ENCODE assay signal across 31 mouse cellular contexts in genomic region chr7:73640194-73640593, GRCm38 (mm10).
DNase-seq lines count a peak whose midpoint lies in the region; ATAC-seq and TF ChIP-seq lines count a peak whose summit lies in the region.
"Had no signal": no experiment of that assay in that cellular context is flagged by ENCODE, and none has a peak within 500 bp of the region (broad histone marks: within the 10 kb centered on the region; RNA-seq: fewer than 3 reads in every experiment).

No protein-coding gene starts in this region.

- H3K27ac ChIP-seq in forebrain, embryonic 13.5 days: 0 out of 2 replicates have a peak overlapping the region, but pooled peaks have one; percentile 25
- no peak overlapping the region for H3K27ac ChIP-seq in forebrain, postnatal 0 days (ENCODE audit: low read depth, low read length)
- H3K27ac ChIP-seq in MEL (ENCODE audit: control insufficient read depth, low read depth, low read length): no peak overlapping the region
- H3K27ac ChIP-seq: embryonic facial prominence, embryonic 12.5 days; embryonic facial prominence, embryonic 15.5 days; gastrocnemius, adult 2 months; heart, embryonic 15.5 days; hindbrain, embryonic 10.5 days; hindbrain, embryonic 14.5 days; hindbrain, postnatal 0 days had no signal

- TF ChIP-seq CTCF in forebrain, postnatal 0 days (IDR thresholded peaks at IDR 0.05; ENCODE audit: low read depth): no peak
- TF ChIP-seq CTCF in MEL (IDR thresholded peaks at IDR 0.05 in 2 of 3, conservative IDR thresholded peaks at IDR 0.05 in 1 of 3; ENCODE audit: control insufficient read depth in 1 of 3, insufficient read depth in 1 of 3, low read depth in 2 of 3, low read length in 3 of 3, poor library complexity in 1 of 3, severe bottlenecking in 1 of 3): no peak

- peaks cover 75% of the 10 kb centered on the region for H3K4me1 ChIP-seq in forebrain, embryonic 13.5 days
- H3K4me1 ChIP-seq in forebrain, postnatal 0 days (ENCODE audit: insufficient read depth): peaks cover 23% of the 10 kb centered on the region
- peaks cover 0 to 29% of the 10 kb centered on the region in 2 experiments; a peak in 3 of 4 replicates for H3K4me1 ChIP-seq in MEL (ENCODE audit: control insufficient read depth in 1 of 2, insufficient read depth in 2 of 2, low read length in 2 of 2)
- H3K4me1 ChIP-seq: embryonic facial prominence, embryonic 15.5 days; heart, embryonic 12.5 days had no signal

- no peaks in the 10 kb centered on the region for H3K36me3 ChIP-seq in forebrain, embryonic 13.5 days (ENCODE audit: poor library complexity, severe bottlenecking)
- no peaks in the 10 kb centered on the region for H3K36me3 ChIP-seq in forebrain, postnatal 0 days (ENCODE audit: insufficient read depth)
- peaks cover 0 to 10% of the 10 kb centered on the region in 2 experiments; a peak in 2 of 4 replicates for H3K36me3 ChIP-seq in MEL (ENCODE audit: control insufficient read depth in 1 of 2, insufficient read depth in 2 of 2, low read length in 2 of 2)
- H3K36me3 ChIP-seq: embryonic facial prominence, embryonic 12.5 days; embryonic facial prominence, embryonic 15.5 days; G1E; heart, embryonic 12.5 days; heart, embryonic 15.5 days; hindbrain, embryonic 10.5 days had no signal

- H3K9me3 ChIP-seq in forebrain, embryonic 13.5 days (replicated peaks): no peaks in the 10 kb centered on the region
- H3K9me3 ChIP-seq in forebrain, postnatal 0 days (ENCODE audit: low read length): no peaks in the 10 kb centered on the region
- H3K9me3 ChIP-seq in MEL (replicated peaks; ENCODE audit: insufficient read depth, low read length): no peaks in the 10 kb centered on the region
- H3K9me3 ChIP-seq: embryonic facial prominence, embryonic 12.5 days; embryonic facial prominence, embryonic 15.5 days; G1E; heart, embryonic 12.5 days; heart, embryonic 15.5 days; hindbrain, embryonic 10.5 days had no signal

- no peak for TF ChIP-seq RAD21 in MEL (IDR thresholded peaks at IDR 0.05; ENCODE audit: low read depth, low read length)

- DNase-seq in forebrain, postnatal 0 days: no peak
- peak; percentile 33 for DNase-seq in MEL (ENCODE audit: low read depth, low spot score)
- no peak for DNase-seq in adrenal gland, postnatal 4 days (ENCODE audit: low spot score in 2 of 2)
- DNase-seq in urinary bladder, postnatal 25 days (ENCODE audit: low spot score): no peak
- DNase-seq: adrenal gland, adult 8-10 months; adrenal gland, postnatal 25 days; B cell, adult 2 months; cerebellum, adult 18-20 months; cerebellum, adult 9-10 months; cerebellum, postnatal 14 days; gastrocnemius, adult 2 months; gastrocnemius, postnatal 14 days; heart, adult 18-20 months; heart, postnatal 10 days; heart, postnatal 36 days had no signal

- TF ChIP-seq POLR2A in MEL (IDR thresholded peaks at IDR 0.05; ENCODE audit: control insufficient read depth in 1 of 2, insufficient read depth in 1 of 2, low read depth in 1 of 2, low read length in 2 of 2, poor library complexity in 1 of 2): no peak

- no peak overlapping the region for H3K4me2 ChIP-seq in forebrain, embryonic 13.5 days
- no peak overlapping the region for H3K4me2 ChIP-seq in forebrain, postnatal 0 days (ENCODE audit: low read depth)
- H3K4me2 ChIP-seq: embryonic facial prominence, embryonic 12.5 days; embryonic facial prominence, embryonic 15.5 days; heart, embryonic 12.5 days; heart, embryonic 15.5 days; hindbrain, embryonic 14.5 days had no signal

- ATAC-seq in forebrain, embryonic 13.5 days: no peak
- no peak for ATAC-seq in forebrain, postnatal 0 days
- 0 out of 2 replicates have a peak, but pooled peaks have one; percentile 45 for ATAC-seq in common myeloid progenitor, adult 5-6 weeks (replicated peaks; ENCODE audit: low read depth, poor library complexity, severe bottlenecking)
- ATAC-seq in megakaryocyte progenitor cell, adult 5-6 weeks (replicated peaks; ENCODE audit: poor library complexity): peak; percentile 46
- ATAC-seq: activated CD4-positive, CD25-positive, alpha-beta regulatory T cell, adult 4 months; forebrain, embryonic 16.5 days; hindbrain, postnatal 0 days; inflammation-experienced regulatory T-cells, adult 6 months; intestine, embryonic 16.5 days had no signal

- no peaks in the 10 kb centered on the region for H3K79me2 ChIP-seq in MEL (ENCODE audit: control insufficient read depth, insufficient read depth, low read length, poor library complexity)

- no peak for TF ChIP-seq EP300 in MEL (IDR thresholded peaks at IDR 0.05; ENCODE audit: low read depth in 1 of 2, low read length in 2 of 2)

- H3K4me3 ChIP-seq in forebrain, embryonic 13.5 days: no peak overlapping the region
- H3K4me3 ChIP-seq in forebrain, postnatal 0 days (ENCODE audit: low read depth, low read length): no peak overlapping the region
- no peak overlapping the region for H3K4me3 ChIP-seq in MEL (ENCODE audit: control insufficient read depth in 1 of 2, insufficient read depth in 1 of 2, low read depth in 2 of 2, low read length in 2 of 2)
- H3K4me3 ChIP-seq: embryonic facial prominence, embryonic 12.5 days; embryonic facial prominence, embryonic 15.5 days; gastrocnemius, adult 2 months; heart, embryonic 12.5 days; heart, embryonic 15.5 days; hindbrain, embryonic 10.5 days had no signal

- 42% methylated on average over 2 of the region's 2 CpGs for WGBS in forebrain, embryonic 13.5 days
- WGBS in forebrain, postnatal 0 days: 34% methylated on average over 2 of the region's 2 CpGs

- H3K27me3 ChIP-seq in forebrain, embryonic 13.5 days: no peaks in the 10 kb centered on the region
- H3K27me3 ChIP-seq in forebrain, postnatal 0 days (ENCODE audit: insufficient read depth, low read length): no peaks in the 10 kb centered on the region
- H3K27me3 ChIP-seq in MEL (ENCODE audit: control insufficient read depth in 1 of 2, insufficient read depth in 2 of 2, low read length in 2 of 2): no peaks in the 10 kb centered on the region
- H3K27me3 ChIP-seq: CH12.LX; embryonic facial prominence, embryonic 12.5 days; embryonic facial prominence, embryonic 15.5 days; heart, embryonic 12.5 days; heart, embryonic 15.5 days had no signal

- no peak overlapping the region for H3K9ac ChIP-seq in forebrain, embryonic 13.5 days
- no peak overlapping the region for H3K9ac ChIP-seq in forebrain, postnatal 0 days
- H3K9ac ChIP-seq in MEL (ENCODE audit: control insufficient read depth, low read depth, low read length, poor library complexity, severe bottlenecking): no peak overlapping the region
- H3K9ac ChIP-seq: embryonic facial prominence, embryonic 12.5 days; embryonic facial prominence, embryonic 15.5 days; heart, embryonic 12.5 days; heart, embryonic 15.5 days; hindbrain, embryonic 14.5 days had no signal

TF ChIP-seq in MEL, 35 proteins besides CTCF, POLR2A, EP300 and RAD21:
- TF ChIP-seq ZMIZ1 (IDR thresholded peaks at IDR 0.05; ENCODE audit: low read depth, low read length) (no peak), ELF1 (IDR thresholded peaks at IDR 0.05; ENCODE audit: low read depth, low read length) (no peak), NRF1 (IDR thresholded peaks at IDR 0.05; ENCODE audit: insufficient read depth, low read depth, low read length, poor library complexity, severe bottlenecking) (no peak), ZKSCAN1 (IDR thresholded peaks at IDR 0.05; ENCODE audit: low read depth, low read length) (no peak), RCOR1 (IDR thresholded peaks at IDR 0.05; ENCODE audit: low read depth, low read length) (no peak), KAT2A (conservative IDR thresholded peaks at IDR 0.05; ENCODE audit: low read depth, low read length) (no peak), POLR2AphosphoS2 (IDR thresholded peaks at IDR 0.05; ENCODE audit: low read length) (no peak)

Comparison
In these comparisons a context has a peak if more than half of its experiments do, and no peak if none do; other contexts are left out.
1. ATAC-seq: peak in common myeloid progenitor, adult 5-6 weeks (single experiment) and megakaryocyte progenitor cell, adult 5-6 weeks (single experiment); none in forebrain, embryonic 13.5 days (single experiment) and forebrain, postnatal 0 days (single experiment).